Mouse (Mus musculus) embryonic facial prominence, embryonic 14.5 days (tissue): ENCODE data around the gene Usp7. TPM values are rescaled to one million over a fixed set of nuclear protein-coding genes. Genes with fewer than 3 reads are reported as not detected.

Source experiments
- ATAC-seq: fragments of 200-750 bp; cut with Nextera tagmentation; 2 replicates; pipeline ENCODE4 v1.8.0; 2017; ENCODE audit warnings: low read depth, moderate number of reproducible peaks, moderate TSS enrichment
- DNase-seq: peaks from one replicate; pipeline ENCODE4 v3.0.0-alpha.2; 2015; ENCODE audit warnings: low spot score
- H3K27ac ChIP-seq: fragments of 300-500 bp; sonication (generic); replicated peaks from 2 replicates; pipeline ENCODE4 v1.5.1; 2014; ENCODE audit warnings: low read depth, mild to moderate bottlenecking, low read length, moderate library complexity
- H3K27me3 ChIP-seq: fragments of 300-500 bp; sonication (generic); replicated peaks from 2 replicates; pipeline ENCODE4 v1.6.1; 2014; ENCODE audit warnings: low read length; ENCODE audit not compliant: control insufficient read depth, insufficient read depth
- H3K36me3 ChIP-seq: fragments of 300-500 bp; sonication (generic); 2 replicates; pipeline ENCODE4 v1.6.1; 2014; ENCODE audit warnings: low read length, mixed read lengths; ENCODE audit not compliant: control insufficient read depth, insufficient read depth
- H3K4me1 ChIP-seq: fragments of 300-500 bp; sonication (generic); 2 replicates; pipeline ENCODE4 v1.6.1; 2014; ENCODE audit warnings: antibody characterized with exemption, low read length; ENCODE audit not compliant: control insufficient read depth, insufficient read depth
- H3K4me2 ChIP-seq: fragments of 300-500 bp; sonication (generic); 2 replicates; pipeline ENCODE4 v1.6.1; 2014; ENCODE audit warnings: low read depth, mild to moderate bottlenecking, low read length, moderate library complexity, mixed read lengths
- H3K4me3 ChIP-seq: fragments of 300-500 bp; sonication (generic); 2 replicates; pipeline ENCODE4 v1.5.1; 2014; ENCODE audit warnings: low read depth, mild to moderate bottlenecking, low read length
- H3K9ac ChIP-seq: fragments of 300-500 bp; sonication (generic); 2 replicates; pipeline ENCODE4 v1.6.1; 2014; ENCODE audit warnings: low read depth, mild to moderate bottlenecking, low read length, moderate library complexity, mixed read lengths
- H3K9me3 ChIP-seq: fragments of 300-500 bp; sonication (generic); 2 replicates; pipeline ENCODE4 v1.6.1; 2016; ENCODE audit warnings: low read length; ENCODE audit not compliant: control insufficient read depth
- WGBS: fragments of 180-500 bp; shearing (Covaris S2); extraction: QIAGEN DNeasy Blood & Tissue Kit; methylation state at CpG from one replicate; pipeline ENCODE4 v1.1.7; 2014; 5-methylcytosine and 5-hydroxymethylcytosine counted together
- polyA plus RNA-seq: library from polyadenylated mRNA; unstranded; fragments of >200 nt; fragmentation: Nextera tagmentation; extraction: Ambion mirVana; gene quantifications from 2 replicates; pipeline ENCODE4 v1.2.1, GENCODE M21; 2014

Usp7 gene
- polyA plus RNA-seq, 1 experiment from 2014 or later = 35.7 TPM

GRCm38 (mm10) chr16:8655108-8655507 is 137.0 kb downstream of the Usp7 start:
- no peak overlapping the region for H3K9ac ChIP-seq
- H3K4me1 ChIP-seq = no peaks in the 10 kb centered on the region
- ATAC-seq (no peak), DNase-seq (no peak)
- 84% methylated on average over 6 of the region's 6 CpGs for WGBS
- no peaks in the 10 kb centered on the region for H3K27me3 ChIP-seq
- H3K4me2 ChIP-seq = no peak overlapping the region
- H3K36me3 ChIP-seq = peaks cover 79% of the 10 kb centered on the region
- H3K27ac ChIP-seq = no peak overlapping the region
- H3K4me3 ChIP-seq = no peak overlapping the region
- H3K9me3 ChIP-seq = no peaks in the 10 kb centered on the region

- Histone ChIP-seq H3K4me2 (no peak overlapping the region), H3K4me1 (no peaks in the 10 kb centered on the region), H3K36me3 (peaks cover 81% of the 10 kb centered on the region), H3K27ac (no peak overlapping the region), H3K4me3 (no peak overlapping the region), H3K27me3 (no peaks in the 10 kb centered on the region), H3K9ac (no peak overlapping the region), H3K9me3 (no peaks in the 10 kb centered on the region)
- ATAC-seq = no peak
- no peak for DNase-seq
- WGBS = 86% methylated on average over 3 of the region's 3 CpGs
Observed at GRCm38 (mm10) chr16:8650007-8650406, 142.1 kb downstream of the Usp7 start.

GRCm38 (mm10) chr16:8645546-8645945 is 146.6 kb downstream of the Usp7 start:
- H3K4me1 ChIP-seq = no peaks in the 10 kb centered on the region
- WGBS = 89% methylated on average over 6 of the region's 6 CpGs
- no peaks in the 10 kb centered on the region for H3K9me3 ChIP-seq
- H3K27ac ChIP-seq = no peak overlapping the region
- no peak overlapping the region for H3K4me3 ChIP-seq
- H3K36me3 ChIP-seq = peaks cover 78% of the 10 kb centered on the region
- no peaks in the 10 kb centered on the region for H3K27me3 ChIP-seq
- no peak overlapping the region for H3K9ac ChIP-seq
- no peak for DNase-seq
- ATAC-seq = no peak
- no peak overlapping the region for H3K4me2 ChIP-seq

DNA sequence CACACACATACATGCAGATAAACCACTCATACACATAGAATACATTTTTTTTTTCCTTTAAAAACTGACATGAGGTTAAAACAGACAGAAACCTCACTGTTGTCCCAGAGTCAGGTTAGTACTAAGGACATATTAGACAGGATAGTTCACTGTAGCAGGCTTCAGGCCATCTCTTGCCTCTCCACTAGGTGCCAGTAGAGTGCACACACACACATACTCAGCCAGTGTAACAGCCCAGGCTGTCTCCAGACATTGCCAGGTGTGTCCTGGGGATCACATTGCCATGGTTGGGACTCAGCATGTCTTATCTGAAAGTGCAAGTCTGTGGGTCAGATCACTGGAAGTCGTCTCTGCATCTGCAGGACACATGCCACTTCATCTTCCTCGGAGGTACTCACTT is 148.3 kb downstream of the Usp7 start:
- WGBS = 82% methylated on average over 2 of the region's 2 CpGs
- peak; percentile 14 for DNase-seq
- H3K36me3 ChIP-seq = peaks cover 65% of the 10 kb centered on the region
- H3K4me1 ChIP-seq = no peaks in the 10 kb centered on the region
- H3K9me3 ChIP-seq = no peaks in the 10 kb centered on the region
- H3K4me3 ChIP-seq = no peak overlapping the region
- peak; percentile 87 for ATAC-seq
- no peaks in the 10 kb centered on the region for H3K27me3 ChIP-seq
- no peak overlapping the region for H3K4me2 ChIP-seq
- H3K27ac ChIP-seq = no peak overlapping the region
- no peak overlapping the region for H3K9ac ChIP-seq

Other genes with a start within 250 kb of the Usp7 start
- gene Pmm2, start 154.6 kb downstream of the Usp7 start, polyA plus RNA-seq = 42.4 and 47.5 TPM in 2 replicates
- 11.4 and 14.1 TPM in 2 replicates for gene Tmem186, start 154.6 kb downstream of the Usp7 start, polyA plus RNA-seq
- 29.2 and 32.1 TPM in 2 replicates for gene Carhsp1, start 120.2 kb downstream of the Usp7 start, polyA plus RNA-seq
- gene Gm5767, start 111.5 kb downstream of the Usp7 start, polyA plus RNA-seq = not detected in 2 replicates
- 16.5 and 22.1 TPM in 2 replicates for gene 1810013L24Rik, start 37.8 kb upstream of the Usp7 start, polyA plus RNA-seq